Mouse (Mus musculus): ENCODE results near the gene Tbl1x. TPM values are rescaled to one million over a fixed set of nuclear protein-coding genes. Genes with fewer than 3 reads are reported as not detected.
"Not testable (repeated sequence)": the region's sequence is repeated elsewhere in the genome, so short reads cannot be mapped to it uniquely, and the experiment has no call there.

Gene Tbl1x
- polyA plus RNA-seq, 1 experiment = 33.4 TPM

- no peaks in the 10 kb centered on the region for H3K4me1 ChIP-seq (ENCODE audit: control insufficient read depth, insufficient read depth, low read length)
- no peak for TF ChIP-seq POLR2A (IDR thresholded peaks at IDR 0.05; ENCODE audit: extremely low read depth, insufficient read depth, low read length)
- TF ChIP-seq CTCF (IDR thresholded peaks at IDR 0.05; ENCODE audit: extremely low read depth, insufficient read depth, low read length) = no peak
- H3K27ac ChIP-seq (ENCODE audit: insufficient read depth, low read length) = no peak overlapping the region
- H3K4me3 ChIP-seq (ENCODE audit: insufficient read depth, low read length) = no peak overlapping the region
Observed at GRCm38 (mm10) chrX:77533922-77534321, 23.1 kb downstream of the Tbl1x start.

DNA sequence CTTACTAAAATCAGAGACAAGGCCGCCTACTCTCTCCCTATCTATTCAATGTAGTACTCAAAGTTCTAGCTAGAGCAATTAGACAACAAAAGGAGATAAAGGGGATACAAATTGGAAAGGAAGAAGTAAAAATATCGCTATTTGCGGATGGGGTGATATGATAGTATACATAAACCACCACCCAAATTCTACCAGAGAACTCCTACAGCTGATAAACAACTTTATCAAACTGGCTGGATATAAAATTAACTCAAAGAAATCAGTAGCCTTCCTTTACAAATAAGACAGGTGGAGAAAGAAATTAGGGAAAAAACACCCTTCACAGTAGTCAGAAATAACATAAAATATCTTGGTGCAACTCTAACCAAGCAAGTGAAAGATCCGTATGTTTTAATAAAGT is 29.0 kb downstream of the Tbl1x start:
- H3K4me3 ChIP-seq (ENCODE audit: insufficient read depth, low read length); H3K27ac ChIP-seq (ENCODE audit: insufficient read depth, low read length); H3K4me1 ChIP-seq (ENCODE audit: control insufficient read depth, insufficient read depth, low read length): not testable (repeated sequence)

DNA sequence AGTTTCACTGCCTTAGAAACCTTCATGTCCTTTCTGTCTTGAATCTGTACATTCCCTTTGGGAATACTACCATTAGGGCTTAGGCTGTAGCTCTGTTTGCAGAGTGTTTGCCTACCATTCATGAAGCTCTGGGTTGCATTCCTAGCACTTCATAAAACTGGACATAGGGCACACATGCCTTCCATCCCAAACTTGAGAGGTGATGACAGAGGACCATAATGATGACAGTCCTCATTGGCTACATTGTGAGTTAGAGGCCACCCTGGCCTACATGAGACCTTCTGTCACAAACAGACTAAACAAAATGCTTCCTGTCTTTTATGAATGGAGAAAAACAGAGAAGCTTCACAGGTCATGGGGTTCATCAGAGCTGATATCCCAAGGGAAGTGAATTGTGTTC is 33.2 kb downstream of the Tbl1x start:
- Histone ChIP-seq H3K4me3 (ENCODE audit: insufficient read depth, low read length) (no peak overlapping the region), H3K27ac (ENCODE audit: insufficient read depth, low read length) (no peak overlapping the region), H3K4me1 (ENCODE audit: control insufficient read depth, insufficient read depth, low read length) (0 out of 2 replicates have a peak, but pooled peaks cover 1% of the 10 kb centered on the region)
- no peak for TF ChIP-seq CTCF (IDR thresholded peaks at IDR 0.05; ENCODE audit: extremely low read depth, insufficient read depth, low read length)
- TF ChIP-seq POLR2A (IDR thresholded peaks at IDR 0.05; ENCODE audit: extremely low read depth, insufficient read depth, low read length) = no peak

DNA sequence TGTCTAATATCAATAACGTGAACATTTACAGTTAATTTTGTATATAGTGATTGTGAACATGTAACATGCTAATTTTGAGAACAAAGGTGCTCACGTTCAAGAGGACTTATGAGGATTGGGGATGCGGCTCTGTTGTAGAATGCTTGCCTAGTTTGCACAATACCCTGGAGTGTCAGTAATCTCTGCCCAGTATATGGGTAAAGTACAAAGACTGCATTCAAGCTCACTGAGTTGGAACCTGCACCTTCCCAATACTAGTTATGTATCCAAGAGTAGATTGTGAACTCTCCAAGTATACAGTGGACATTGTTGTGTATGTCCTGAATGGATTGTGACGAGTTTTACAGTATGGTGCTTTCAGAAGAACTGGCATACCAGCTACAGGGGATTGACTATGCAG is 33.7 kb downstream of the Tbl1x start:
- TF ChIP-seq CTCF (IDR thresholded peaks at IDR 0.05; ENCODE audit: extremely low read depth, insufficient read depth, low read length) = no peak
- TF ChIP-seq POLR2A (IDR thresholded peaks at IDR 0.05; ENCODE audit: extremely low read depth, insufficient read depth, low read length) = no peak
- no peak overlapping the region for H3K27ac ChIP-seq (ENCODE audit: insufficient read depth, low read length)
- H3K4me1 ChIP-seq (ENCODE audit: control insufficient read depth, insufficient read depth, low read length) = 0 out of 2 replicates have a peak, but pooled peaks cover 1% of the 10 kb centered on the region
- H3K4me3 ChIP-seq (ENCODE audit: insufficient read depth, low read length) = no peak overlapping the region

GRCm38 (mm10) chrX:77545362-77546078 is 34.7 kb downstream of the Tbl1x start:
- H3K27ac ChIP-seq (ENCODE audit: insufficient read depth, low read length) = no peak overlapping the region
- H3K4me1 ChIP-seq (ENCODE audit: control insufficient read depth, insufficient read depth, low read length) = 0 out of 2 replicates have a peak, but pooled peaks cover 1% of the 10 kb centered on the region
- TF ChIP-seq POLR2A (IDR thresholded peaks at IDR 0.05; ENCODE audit: extremely low read depth, insufficient read depth, low read length) = no peak
- TF ChIP-seq CTCF (IDR thresholded peaks at IDR 0.05; ENCODE audit: extremely low read depth, insufficient read depth, low read length) = no peak
- H3K4me3 ChIP-seq (ENCODE audit: insufficient read depth, low read length) = no peak overlapping the region

DNA sequence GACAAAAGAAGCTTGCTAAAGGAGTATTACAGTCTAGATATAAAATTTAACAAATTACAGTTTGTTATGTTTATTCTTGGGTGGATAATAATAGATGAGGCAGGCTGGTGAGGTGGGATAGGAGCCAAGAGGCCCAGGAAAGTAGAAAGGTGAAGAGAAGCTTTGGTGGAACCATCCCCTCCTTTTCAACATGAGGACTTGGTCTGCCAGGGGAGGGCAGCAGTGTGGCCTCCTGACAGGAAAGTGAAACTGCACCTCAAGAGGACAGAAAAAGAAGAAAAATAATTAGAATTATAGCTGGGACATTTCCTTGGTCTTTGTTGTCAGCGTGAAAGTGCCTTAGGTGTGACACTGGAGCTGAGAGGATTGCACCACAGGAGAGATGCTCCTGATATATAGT is 35.6 kb downstream of the Tbl1x start:
- TF ChIP-seq POLR2A (IDR thresholded peaks at IDR 0.05; ENCODE audit: extremely low read depth, insufficient read depth, low read length) (no peak), CTCF (IDR thresholded peaks at IDR 0.05; ENCODE audit: extremely low read depth, insufficient read depth, low read length) (0 out of 2 replicates have a peak, but pooled peaks have one; percentile 6)
- Histone ChIP-seq H3K4me1 (ENCODE audit: control insufficient read depth, insufficient read depth, low read length) (0 out of 2 replicates have a peak, but pooled peaks cover 1% of the 10 kb centered on the region), H3K27ac (ENCODE audit: insufficient read depth, low read length) (no peak overlapping the region), H3K4me3 (ENCODE audit: insufficient read depth, low read length) (no peak overlapping the region)

GRCm38 (mm10) chrX:77548951-77549350 is 38.1 kb downstream of the Tbl1x start:
- Histone ChIP-seq H3K4me1 (ENCODE audit: control insufficient read depth, insufficient read depth, low read length) (peaks cover 3% of the 10 kb centered on the region; the same call in 1 of the 2 replicates), H3K4me3 (ENCODE audit: insufficient read depth, low read length) (no peak overlapping the region), H3K27ac (ENCODE audit: insufficient read depth, low read length) (no peak overlapping the region)
- TF ChIP-seq POLR2A (IDR thresholded peaks at IDR 0.05; ENCODE audit: extremely low read depth, insufficient read depth, low read length) (no peak), CTCF (IDR thresholded peaks at IDR 0.05; ENCODE audit: extremely low read depth, insufficient read depth, low read length) (no peak)

- no peak for TF ChIP-seq CTCF (IDR thresholded peaks at IDR 0.05; ENCODE audit: extremely low read depth, insufficient read depth, low read length)
- no peak for TF ChIP-seq POLR2A (IDR thresholded peaks at IDR 0.05; ENCODE audit: extremely low read depth, insufficient read depth, low read length)
- Histone ChIP-seq H3K27ac (ENCODE audit: insufficient read depth, low read length) (no peak overlapping the region), H3K4me1 (ENCODE audit: control insufficient read depth, insufficient read depth, low read length) (peaks cover 3% of the 10 kb centered on the region; the same call in 1 of the 2 replicates), H3K4me3 (ENCODE audit: insufficient read depth, low read length) (no peak overlapping the region)
Observed at GRCm38 (mm10) chrX:77550388-77550787, 39.6 kb downstream of the Tbl1x start.

- TF ChIP-seq POLR2A (IDR thresholded peaks at IDR 0.05; ENCODE audit: extremely low read depth, insufficient read depth, low read length) (no peak), CTCF (IDR thresholded peaks at IDR 0.05; ENCODE audit: extremely low read depth, insufficient read depth, low read length) (no peak)
- Histone ChIP-seq H3K4me3 (ENCODE audit: insufficient read depth, low read length) (no peak overlapping the region), H3K27ac (ENCODE audit: insufficient read depth, low read length) (no peak overlapping the region), H3K4me1 (ENCODE audit: control insufficient read depth, insufficient read depth, low read length) (peaks cover 3% of the 10 kb centered on the region; the same call in 1 of the 2 replicates)
Observed at GRCm38 (mm10) chrX:77551306-77551705, 40.5 kb downstream of the Tbl1x start.

DNA sequence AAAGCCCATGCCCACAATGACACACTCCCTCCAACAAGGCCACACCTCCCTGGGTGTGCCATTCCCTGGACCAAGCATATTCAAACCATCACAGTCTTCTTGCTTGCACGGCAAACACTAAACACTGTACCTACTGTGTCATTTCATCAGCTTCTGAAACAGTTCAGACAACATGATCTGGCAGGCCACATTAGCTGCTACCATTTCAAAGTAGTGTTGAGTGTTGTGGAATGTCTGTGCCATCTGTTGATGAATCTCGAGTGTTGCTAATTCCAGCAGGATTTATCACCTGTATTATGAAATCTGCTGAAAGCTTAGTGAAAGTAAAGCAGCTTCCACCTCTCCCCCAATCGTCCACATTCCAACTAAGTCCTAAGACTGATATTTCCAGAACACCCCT is 41.3 kb downstream of the Tbl1x start:
- H3K4me1 ChIP-seq (ENCODE audit: control insufficient read depth, insufficient read depth, low read length) = peaks cover 3% of the 10 kb centered on the region; the same call in 1 of the 2 replicates
- H3K27ac ChIP-seq (ENCODE audit: insufficient read depth, low read length) = no peak overlapping the region
- TF ChIP-seq POLR2A (IDR thresholded peaks at IDR 0.05; ENCODE audit: extremely low read depth, insufficient read depth, low read length) (no peak), CTCF (IDR thresholded peaks at IDR 0.05; ENCODE audit: extremely low read depth, insufficient read depth, low read length) (no peak)

More for the DNA sequence above, 41.3 kb downstream of the Tbl1x start:
- no peak overlapping the region for H3K4me3 ChIP-seq (ENCODE audit: insufficient read depth, low read length)
